Mouse (Mus musculus) brain, embryonic 14.5 days (tissue): Measurements from ENCODE around the gene 4933415A04Rik. TPM values are rescaled to one million over a fixed set of nuclear protein-coding genes. Genes with fewer than 3 reads are reported as not detected.

Experiments
- DNase-seq: peaks from one replicate; pipeline ENCODE4 v3.0.0-alpha.2; 2011; ENCODE audit warnings: low read depth
- CTCF ChIP-seq: fragments of 200-500 bp; IDR thresholded peaks from 2 replicates; pipeline ENCODE4 v1.5.1; 2012; ENCODE audit warnings: inconsistent platforms, mild to moderate bottlenecking, moderate library complexity, borderline replicate concordance; ENCODE audit not compliant: insufficient read depth, insufficient read length; ENCODE audit errors: extremely low read depth
- POLR2A ChIP-seq: fragments of 200-500 bp; IDR thresholded peaks from 2 replicates; pipeline ENCODE4 v1.6.1; 2012; ENCODE audit warnings: mild to moderate bottlenecking, inconsistent platforms, borderline replicate concordance; ENCODE audit not compliant: poor library complexity, insufficient read depth, insufficient read length, severe bottlenecking; ENCODE audit errors: extremely low read depth
- polyA plus RNA-seq: library from polyadenylated mRNA; depleted of rRNA; stranded (reverse); fragments of >200 nt; gene quantifications from 2 replicates; pipeline ENCODE4 v1.2.3, GENCODE M21; 2012; rRNA removed

The 4933415A04Rik gene
- 0.67 and 1.2 TPM in 2 replicates for polyA plus RNA-seq

DNA sequence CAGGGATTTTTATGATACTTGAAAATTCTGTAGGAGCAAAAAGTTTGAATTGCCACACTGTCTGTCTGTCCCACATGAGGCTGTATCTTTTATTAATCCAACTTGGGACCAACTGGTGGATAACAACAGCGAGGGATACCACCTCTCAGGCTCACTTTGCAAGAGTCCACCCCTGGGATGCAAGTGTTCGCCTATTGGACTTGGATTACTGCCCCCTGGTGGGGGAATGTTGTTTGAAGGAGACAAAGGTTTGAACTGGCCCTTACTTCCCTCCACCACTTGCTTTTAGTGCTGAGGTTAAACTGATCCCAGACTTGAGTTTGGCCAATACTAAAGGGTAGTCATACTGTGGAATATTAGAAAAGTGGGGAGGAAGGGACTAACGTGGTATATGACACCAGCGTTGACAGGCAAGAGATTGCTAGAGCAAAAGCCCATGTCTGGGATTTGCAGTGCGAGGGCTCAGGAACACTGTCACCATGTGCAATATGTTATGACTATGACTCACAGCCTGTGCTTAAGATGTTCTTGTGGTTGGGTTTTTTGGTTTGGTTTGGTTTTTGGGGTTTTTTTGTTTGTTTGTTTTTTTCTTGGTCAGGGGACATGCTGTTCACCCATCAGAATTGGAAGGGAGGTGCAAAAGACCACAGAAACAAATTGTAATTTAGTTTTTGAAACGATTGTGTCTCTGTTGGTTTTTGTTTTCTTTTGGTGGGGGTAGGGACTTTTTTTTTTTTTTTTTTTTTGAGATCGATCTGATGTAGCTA is at the start of gene 4933415A04Rik:
Gene 4933415A04Rik (plus strand): TSS at position 717 of the 767 bp plus-strand sequence.
- TF ChIP-seq CTCF (peak; percentile 69), POLR2A (no peak)
- DNase-seq, result peak; percentile 83

DNA sequence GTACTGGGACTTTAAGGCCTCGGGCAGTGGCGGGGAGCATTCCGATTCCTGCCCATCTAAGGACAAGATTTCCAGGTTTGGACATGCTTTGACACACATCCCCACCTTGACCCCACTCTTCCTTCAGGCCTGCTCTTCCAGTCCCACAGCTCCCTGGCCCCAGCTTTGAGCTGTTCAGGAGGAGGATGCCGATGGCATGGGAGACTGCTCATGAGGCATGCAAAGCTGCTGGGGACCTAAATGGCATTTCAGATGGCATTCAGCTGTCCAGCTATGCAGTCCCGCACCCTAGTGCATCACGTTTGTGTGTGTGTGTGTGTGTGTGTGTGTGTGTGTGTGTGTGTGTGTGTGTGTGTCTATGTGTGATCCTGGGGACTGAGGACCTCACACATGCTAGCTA is 49.8 kb upstream of the 4933415A04Rik start:
- no peak for DNase-seq
- TF ChIP-seq POLR2A, result no peak
- TF ChIP-seq CTCF, result no peak

DNA sequence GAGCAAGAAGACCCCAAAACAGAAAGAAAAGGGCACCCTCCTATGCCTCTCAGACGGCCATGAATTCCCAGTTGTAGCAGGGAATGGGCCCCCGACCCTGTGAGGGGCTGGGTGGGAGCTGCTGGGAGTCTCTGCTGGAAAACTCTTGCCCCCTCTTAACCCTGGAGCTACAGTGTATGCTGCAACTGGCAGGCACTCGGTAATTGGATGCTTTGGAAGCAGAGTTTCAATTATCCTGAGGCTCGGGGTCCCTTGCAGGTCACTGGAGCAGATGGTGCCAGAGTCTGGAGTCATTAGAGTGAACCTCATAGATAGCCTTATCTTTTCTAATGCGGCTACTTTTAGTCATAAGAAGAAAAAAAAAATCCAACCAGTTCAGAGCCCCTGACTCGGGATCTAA is 47.0 kb upstream of the 4933415A04Rik start:
- TF ChIP-seq CTCF (no peak), POLR2A (no peak)

DNA sequence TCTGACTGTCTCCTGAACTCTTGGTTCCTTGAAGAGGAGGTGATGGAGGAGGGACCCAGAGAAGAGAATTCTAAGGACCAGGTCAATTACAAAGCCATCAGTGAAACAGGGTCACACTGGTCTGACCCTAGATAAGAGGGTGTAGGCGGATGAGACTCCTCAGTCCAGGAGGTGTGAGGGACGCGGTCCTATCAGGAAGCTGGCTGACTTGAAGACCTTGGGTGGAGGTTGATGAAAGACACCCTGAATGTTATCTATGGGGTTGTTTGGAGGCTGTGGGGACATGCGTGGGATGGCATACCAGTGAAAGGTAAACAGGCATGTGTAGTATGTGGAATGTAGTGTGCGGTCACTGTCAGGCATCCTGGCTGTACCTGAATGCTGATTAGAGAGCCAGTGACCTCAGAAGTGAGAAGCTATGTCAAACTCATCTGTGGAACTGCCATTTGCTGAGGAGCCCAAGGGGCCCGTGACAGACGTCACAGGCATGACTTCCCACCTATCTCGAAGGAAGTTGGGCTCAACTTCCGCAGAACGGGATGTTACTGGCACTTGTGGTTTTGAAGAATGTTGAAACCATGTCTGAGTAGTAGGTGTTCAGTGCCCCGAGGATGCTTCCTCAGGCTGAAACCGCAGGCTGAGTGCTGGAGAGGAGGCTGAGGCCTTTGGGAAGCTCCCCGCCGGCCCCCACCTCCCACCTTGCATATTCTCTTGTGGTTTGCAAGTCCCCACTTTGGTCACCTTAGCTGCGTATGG is 43.0 kb upstream of the 4933415A04Rik start:
- TF ChIP-seq CTCF (no peak), POLR2A (no peak)
- no peak for DNase-seq

More for the DNA sequence above, 47.0 kb upstream of the 4933415A04Rik start:
- DNase-seq, result peak; percentile 81

DNA sequence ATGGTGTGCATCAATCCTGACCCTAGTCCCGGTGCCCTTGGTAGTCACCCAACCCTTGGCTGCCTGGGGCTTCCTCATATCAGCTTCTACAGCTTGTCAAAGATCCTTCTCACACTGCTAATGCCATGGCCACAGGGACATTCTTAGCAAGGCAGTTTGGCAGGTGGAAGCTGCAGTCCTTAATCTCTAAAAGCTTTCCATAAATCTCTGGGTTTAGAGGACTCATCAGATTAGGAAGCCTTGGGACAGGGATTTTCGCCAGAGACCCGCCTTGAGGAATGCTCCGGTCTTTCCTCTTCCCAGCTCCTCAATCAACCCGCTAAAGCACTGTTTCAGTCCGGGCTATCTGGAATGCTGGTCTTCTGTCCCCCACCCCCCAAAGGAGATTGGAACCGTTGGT is 42.0 kb upstream of the 4933415A04Rik start:
- DNase-seq, result no peak
- TF ChIP-seq POLR2A, result no peak
- no peak for TF ChIP-seq CTCF

DNA sequence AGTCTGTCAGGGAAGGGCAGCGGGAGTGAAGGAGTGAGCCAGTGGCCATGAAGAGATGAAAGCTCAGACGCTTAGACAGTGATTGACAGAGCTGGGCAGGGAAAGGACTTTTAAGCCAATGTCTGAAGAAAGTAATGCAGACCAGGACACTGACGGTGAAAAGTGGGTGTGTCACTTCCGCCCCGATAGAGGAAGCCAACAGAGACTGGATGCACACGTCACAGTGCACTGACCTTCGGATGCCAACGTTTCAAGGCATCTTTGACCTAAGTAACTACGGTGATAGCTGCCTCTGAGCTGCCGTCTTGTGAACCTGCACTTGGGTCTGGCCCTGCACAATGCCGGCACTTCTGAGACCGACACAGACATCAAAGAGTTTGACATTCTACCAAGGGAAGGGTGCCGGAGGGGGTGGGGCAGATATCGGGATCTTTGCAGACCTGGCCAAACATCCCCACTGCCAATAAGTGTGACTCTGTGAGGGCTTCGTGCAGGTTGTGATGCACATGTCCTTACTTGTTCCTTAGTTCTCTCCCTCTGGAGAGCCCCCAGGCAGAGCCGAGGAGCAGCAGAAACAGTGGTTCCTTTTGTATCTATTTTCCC is 40.9 kb upstream of the 4933415A04Rik start:
- no peak for TF ChIP-seq CTCF
- TF ChIP-seq POLR2A, result no peak
- DNase-seq, result no peak

DNA sequence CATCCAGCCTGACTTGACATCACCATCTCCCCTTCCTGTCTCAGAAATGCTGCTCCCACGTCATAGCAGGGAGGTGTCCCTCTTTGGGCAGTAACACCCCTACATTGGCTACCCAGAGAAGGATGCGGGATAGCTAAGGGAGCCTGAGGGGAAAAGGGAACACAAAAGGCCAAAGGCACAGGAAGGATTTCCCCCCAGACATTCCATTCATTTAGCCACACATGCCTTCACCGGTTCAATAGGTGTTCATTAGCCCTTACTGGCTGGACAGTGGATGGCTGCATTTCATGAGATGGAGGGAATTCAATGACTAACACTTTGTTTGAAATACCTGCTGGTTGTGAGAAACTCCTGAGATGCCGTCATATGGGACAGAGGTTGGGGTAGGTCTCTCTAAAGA is 40.2 kb upstream of the 4933415A04Rik start:
- no peak for TF ChIP-seq POLR2A
- TF ChIP-seq CTCF, result no peak
- no peak for DNase-seq

DNA sequence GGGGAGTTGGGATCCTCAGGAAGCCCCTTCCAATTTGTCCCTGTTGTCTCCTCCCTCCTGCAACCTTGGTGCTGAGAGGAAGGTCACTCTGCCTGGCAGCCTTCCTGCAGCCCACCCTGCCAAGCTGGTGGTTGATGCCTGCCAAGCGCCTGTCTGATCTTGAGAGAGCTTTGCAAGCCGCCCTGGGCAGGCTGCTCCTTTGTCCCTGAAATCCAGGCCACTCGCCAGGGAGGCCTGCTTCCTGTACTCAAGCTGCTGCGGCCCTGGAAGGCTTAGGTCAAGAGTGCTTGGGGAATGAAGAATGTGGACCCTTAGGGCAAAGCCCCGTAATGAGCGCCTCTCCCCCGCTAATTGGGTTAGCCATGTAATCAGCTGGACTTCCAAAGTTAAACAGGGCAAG is 38.7 kb upstream of the 4933415A04Rik start:
- DNase-seq, result peak; percentile 96
- TF ChIP-seq POLR2A (no peak), CTCF (no peak)

DNA sequence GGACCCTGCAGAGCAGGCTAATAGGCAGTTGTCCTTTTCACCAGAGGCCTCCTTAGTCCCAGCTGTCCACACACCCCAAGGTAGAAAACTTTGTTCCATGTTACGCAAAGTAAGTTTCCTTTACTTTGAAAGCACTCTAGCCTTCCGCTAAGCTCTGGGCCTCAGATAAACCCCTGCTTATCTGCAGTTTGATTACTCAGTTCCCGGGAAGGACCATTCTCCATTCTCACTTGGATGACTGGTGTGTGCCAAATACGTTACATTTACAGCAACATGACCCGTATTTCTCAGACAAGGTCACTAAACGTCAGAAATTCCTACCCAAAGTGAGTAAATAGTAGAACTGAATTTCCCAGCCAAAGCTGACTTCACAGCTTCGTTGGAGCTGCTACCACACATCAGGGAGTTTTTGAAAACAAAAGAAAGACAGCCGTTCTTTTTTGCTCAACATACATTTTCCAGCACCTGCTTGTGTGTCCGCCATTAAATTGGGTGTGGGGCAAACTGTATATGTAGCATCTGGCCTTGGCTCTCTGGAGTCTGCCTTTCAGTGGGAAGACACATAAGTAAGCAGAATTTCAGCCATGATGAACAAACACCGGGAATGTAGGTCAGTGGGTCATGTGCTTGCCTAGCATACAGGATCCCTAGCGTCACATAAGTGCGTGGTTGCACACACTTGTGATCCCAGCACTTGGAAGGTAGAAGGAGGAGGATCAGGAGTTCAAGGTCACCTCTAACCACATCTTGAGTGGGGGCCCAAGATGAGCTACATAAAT is 38.0 kb upstream of the 4933415A04Rik start:
- TF ChIP-seq CTCF (no peak), POLR2A (no peak)
- DNase-seq, result no peak

DNA sequence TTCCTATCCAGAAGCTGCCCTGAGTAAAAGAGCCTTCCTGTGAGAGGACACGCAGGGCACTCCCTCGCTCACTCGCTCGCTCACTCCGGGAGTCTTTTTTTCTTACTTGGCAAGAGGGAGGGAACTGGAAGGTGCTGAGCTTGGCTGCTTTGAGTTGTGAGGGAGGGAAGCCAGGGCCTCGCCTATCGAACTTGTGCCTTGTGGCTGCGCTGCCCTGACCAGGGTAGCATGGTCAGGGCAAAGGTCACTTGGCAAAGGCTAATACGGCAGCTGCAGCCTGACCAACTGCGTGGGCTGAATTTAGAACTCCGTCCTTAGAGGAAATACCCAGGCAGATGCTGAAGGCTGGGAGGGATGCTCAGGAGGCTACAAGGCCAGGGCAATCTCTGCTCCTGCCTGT is 37.1 kb upstream of the 4933415A04Rik start:
- TF ChIP-seq CTCF (no peak), POLR2A (no peak)
- DNase-seq, result peak; percentile 45
